Mouse (Mus musculus) embryonic fibroblast, embryonic 13.5 days (primary cell): ENCODE data around the gene Dlgap4. TPM values are rescaled to one million over a fixed set of nuclear protein-coding genes. Genes with fewer than 3 reads are reported as not detected.

Source experiments
- H3K27ac ChIP-seq: 2 replicates; pipeline ENCODE4 v1.5.1; 2012; ENCODE audit warnings: low read length, control low read depth, inconsistent platforms; ENCODE audit not compliant: insufficient read depth
- H3K4me1 ChIP-seq: 2 replicates; pipeline ENCODE4 v1.6.1; 2011; ENCODE audit warnings: low read length; ENCODE audit not compliant: control insufficient read depth, insufficient read depth
- H3K4me3 ChIP-seq: 2 replicates; pipeline ENCODE4 v1.5.1; 2011; ENCODE audit warnings: mild to moderate bottlenecking, control low read depth, low read length; ENCODE audit not compliant: insufficient read depth
- CTCF ChIP-seq: IDR thresholded peaks from 2 replicates; pipeline ENCODE4 v1.5.1; 2011; ENCODE audit warnings: mild to moderate bottlenecking, control low read depth, low read length, moderate library complexity, borderline replicate concordance; ENCODE audit not compliant: insufficient read depth
- POLR2A ChIP-seq: IDR thresholded peaks from 2 replicates; pipeline ENCODE4 v1.6.1; 2011; ENCODE audit warnings: low read depth, mild to moderate bottlenecking, control low read depth, low read length, moderate library complexity
- polyA plus RNA-seq: library from polyadenylated mRNA; stranded (reverse); fragments of >200 nt; gene quantifications from 2 replicates; pipeline ENCODE4 v1.2.4, GENCODE M21; 2011; ENCODE audit warnings: low read depth; ENCODE audit not compliant: missing spikeins, insufficient read length

Gene Dlgap4
- polyA plus RNA-seq, 1 experiment = 58.4 TPM

DNA sequence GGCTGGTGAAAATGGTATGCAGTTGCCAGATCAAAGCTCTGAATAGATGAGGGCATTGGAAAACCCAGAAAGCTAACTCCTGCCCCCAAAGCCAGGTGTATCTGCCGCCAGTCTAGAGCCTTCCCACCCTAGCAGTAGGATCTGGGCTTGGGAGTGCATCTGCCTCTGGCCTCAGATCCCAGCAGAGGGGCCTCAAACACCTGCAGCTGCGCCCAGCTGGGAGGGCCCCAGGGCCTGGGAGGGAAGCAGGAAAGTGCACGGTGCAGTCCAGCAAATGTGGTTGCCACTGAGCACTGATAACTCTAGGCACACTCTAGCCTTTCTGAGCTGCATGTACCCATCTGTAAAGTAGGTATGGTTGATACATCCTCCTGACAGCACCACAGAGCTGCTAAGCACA is 129.7 kb downstream of the Dlgap4 start:
- H3K27ac ChIP-seq = no peak overlapping the region
- no peak overlapping the region for H3K4me3 ChIP-seq
- H3K4me1 ChIP-seq = peaks cover 11% of the 10 kb centered on the region
- TF ChIP-seq POLR2A (no peak), CTCF (no peak)

DNA sequence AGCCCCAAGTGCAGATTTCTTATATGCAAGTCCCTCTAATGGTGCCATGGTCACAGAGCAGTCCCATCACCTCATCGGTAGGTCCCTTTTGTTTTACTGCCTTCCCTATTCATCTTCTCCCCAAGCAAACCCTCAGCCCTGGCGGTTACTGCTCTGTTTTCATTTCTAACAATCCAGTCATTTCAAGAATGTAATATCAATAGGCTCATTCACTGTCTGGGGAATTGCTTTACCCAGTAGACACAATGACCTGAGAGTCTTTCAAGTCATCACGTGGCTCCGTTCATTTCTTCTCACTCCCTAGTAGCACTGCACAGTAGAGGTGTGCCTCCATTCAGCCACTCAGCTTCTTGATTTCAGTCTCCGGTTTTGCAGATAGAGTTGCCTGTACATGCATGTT is 130.9 kb downstream of the Dlgap4 start:
- TF ChIP-seq CTCF (no peak), POLR2A (no peak)
- no peak overlapping the region for H3K27ac ChIP-seq
- H3K4me3 ChIP-seq = no peak overlapping the region
- H3K4me1 ChIP-seq = peaks cover 10% of the 10 kb centered on the region

DNA sequence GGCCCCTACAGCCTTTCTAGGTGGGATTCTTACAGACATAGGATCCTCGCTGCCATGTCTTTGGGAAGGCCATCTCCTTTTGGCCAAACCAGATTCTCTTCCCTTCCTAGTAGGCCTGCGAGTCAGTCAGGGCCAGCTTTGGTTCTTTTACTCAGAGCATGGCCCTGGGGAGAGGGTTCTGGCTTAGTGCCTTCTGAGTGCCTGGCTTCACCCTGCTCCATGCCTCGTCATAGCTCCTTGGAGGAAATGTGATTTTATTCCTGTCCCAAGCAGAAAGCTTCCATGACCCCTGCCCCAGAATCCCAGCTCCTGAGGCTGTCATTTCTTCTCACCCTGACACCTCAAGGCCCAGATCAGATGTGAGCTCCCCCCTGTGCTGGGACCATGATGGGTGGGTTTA is 133.8 kb downstream of the Dlgap4 start:
- Histone ChIP-seq H3K27ac (no peak overlapping the region), H3K4me1 (no peaks in the 10 kb centered on the region), H3K4me3 (no peak overlapping the region)
- TF ChIP-seq POLR2A = no peak
- TF ChIP-seq CTCF = no peak

DNA sequence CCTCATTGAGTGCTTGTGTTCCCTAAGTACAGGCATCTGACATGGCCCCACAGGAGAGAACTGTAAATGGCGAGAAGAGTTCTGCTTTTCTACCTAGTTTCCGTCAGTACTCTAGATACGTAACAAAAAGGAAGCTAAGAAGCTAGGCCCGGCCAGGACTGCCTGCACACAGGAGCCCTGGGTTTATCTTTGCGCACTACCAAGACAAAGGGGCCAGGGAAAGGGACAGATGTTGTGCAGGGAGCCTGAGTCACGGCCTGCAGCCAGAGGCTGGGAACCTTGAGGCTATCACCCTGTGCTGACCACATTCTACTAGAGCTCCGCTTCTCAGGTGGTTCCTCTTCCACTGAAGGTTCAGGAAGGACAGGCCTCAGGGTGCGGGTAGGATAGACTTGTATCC is 136.2 kb downstream of the Dlgap4 start:
- no peak overlapping the region for H3K27ac ChIP-seq
- no peaks in the 10 kb centered on the region for H3K4me1 ChIP-seq
- no peak overlapping the region for H3K4me3 ChIP-seq
- TF ChIP-seq POLR2A = no peak
- TF ChIP-seq CTCF = no peak

DNA sequence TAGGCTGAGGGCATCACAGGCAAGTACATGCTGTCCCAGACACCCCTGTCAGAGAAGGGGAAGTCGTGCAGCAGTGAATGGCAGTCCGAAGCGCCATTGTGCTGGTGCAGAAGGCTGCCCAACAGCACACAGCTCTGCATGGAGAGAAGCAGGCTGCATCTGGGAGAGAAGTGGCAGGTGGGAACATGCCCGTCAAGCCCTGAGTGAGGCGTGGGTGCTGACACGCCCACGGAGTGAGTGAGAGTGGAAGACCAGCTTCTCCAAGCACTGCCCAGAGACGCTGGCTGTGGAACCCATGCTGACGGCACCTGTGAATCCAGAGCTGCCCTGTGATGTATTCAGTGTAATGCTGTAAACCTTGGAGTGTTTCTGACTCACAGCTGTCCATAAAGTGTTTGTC is 143.4 kb downstream of the Dlgap4 start:
- TF ChIP-seq POLR2A = no peak
- TF ChIP-seq CTCF = no peak
- H3K4me1 ChIP-seq = no peaks in the 10 kb centered on the region

DNA sequence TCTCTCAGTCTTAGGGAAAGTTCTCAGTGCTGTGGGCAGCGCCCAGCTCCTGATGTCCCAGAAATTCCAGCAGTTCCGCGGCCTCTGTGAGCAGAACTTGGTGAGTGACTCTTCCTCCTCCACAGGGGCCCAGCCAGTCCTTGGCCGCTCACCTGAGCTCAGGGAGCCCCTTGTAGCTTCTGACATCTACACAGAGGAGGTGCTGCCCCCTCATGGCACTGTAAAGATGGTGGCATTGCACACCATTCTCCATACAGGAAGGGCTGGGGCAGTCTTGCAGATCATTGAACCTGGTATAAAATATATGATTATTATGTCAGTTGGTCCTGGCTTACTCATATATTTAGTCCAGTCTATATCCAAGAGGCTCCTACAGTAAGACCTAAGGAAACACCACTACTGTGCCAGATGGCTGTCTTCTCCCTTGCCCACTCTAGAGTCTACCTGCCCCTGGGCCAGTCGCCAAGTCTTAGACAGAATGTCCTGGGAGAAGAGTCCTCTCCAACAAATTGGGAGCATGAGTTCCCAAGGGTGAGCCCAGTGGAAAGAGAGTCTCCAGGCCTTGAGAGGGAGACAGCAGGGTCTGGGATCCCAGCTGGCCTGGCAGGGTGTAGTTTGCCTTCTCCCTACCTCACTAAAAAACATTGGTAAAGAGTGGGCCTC is 147.5 kb downstream of the Dlgap4 start:
- Histone ChIP-seq H3K4me1 (no peaks in the 10 kb centered on the region), H3K4me3 (no peak overlapping the region), H3K27ac (no peak overlapping the region)
- TF ChIP-seq POLR2A (no peak), CTCF (peak; percentile 40; the same call in 1 of the 2 replicates)

More for the DNA sequence above, 143.4 kb downstream of the Dlgap4 start:
- H3K4me3 ChIP-seq = no peak overlapping the region
- no peak overlapping the region for H3K27ac ChIP-seq

DNA sequence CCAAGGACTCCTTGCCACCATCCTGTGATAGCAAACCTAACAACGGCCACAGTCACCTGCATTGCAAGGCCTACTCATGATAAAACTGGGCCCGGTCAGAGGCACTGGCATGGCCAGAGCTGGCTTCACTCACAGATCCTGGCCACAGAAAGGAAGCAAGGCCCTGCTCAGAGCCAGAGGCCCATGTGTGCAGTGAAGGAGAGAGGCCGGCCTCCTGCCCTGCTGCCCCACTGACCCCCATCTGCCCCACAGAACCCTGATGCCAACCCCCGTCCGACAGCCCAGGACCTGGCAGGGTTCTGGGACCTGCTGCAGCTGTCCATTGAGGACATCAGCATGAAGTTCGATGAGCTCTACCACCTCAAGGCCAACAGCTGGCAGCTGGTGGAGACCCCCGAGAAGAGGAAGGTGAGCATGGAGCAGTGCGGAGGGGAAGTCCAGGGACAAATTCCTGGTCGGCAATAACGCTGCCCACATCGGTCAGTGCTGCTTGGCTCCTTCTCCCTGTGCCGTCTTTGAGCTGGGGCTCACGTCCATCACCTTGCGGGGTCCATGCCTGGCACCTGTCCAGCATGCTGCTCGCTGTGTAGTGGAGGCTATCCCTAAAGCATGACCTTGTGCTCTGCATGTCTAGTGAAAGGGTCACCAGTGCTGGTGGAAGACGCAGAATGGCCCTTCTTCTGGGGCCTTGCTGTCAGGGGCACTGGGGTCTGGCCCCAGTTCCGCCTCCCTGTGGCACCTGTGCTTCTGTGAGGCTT is 148.2 kb downstream of the Dlgap4 start:
- TF ChIP-seq POLR2A = no peak
- TF ChIP-seq CTCF = no peak
- Histone ChIP-seq H3K4me3 (no peak overlapping the region), H3K27ac (no peak overlapping the region), H3K4me1 (no peaks in the 10 kb centered on the region)

DNA sequence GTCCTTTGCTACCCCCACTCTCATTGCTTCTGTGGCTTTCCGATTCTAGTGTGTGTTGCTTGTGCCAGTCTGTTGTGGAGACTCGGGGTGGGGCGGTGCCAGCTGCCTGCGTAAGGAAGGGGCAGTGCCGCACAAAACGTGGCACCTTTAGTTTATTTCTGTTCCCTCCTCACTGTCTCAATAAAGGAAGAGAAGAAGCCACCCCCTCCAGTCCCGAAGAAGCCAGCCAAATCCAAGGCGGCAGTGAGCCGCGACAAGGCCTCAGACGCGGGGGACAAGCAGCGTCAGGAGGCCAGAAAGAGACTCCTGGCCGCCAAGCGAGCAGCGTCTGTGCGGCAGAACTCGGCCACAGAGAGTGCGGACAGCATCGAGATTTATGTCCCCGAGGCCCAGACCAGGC is 149.0 kb downstream of the Dlgap4 start:
- no peak for TF ChIP-seq POLR2A
- no peak for TF ChIP-seq CTCF
- no peak overlapping the region for H3K27ac ChIP-seq
- H3K4me1 ChIP-seq = no peaks in the 10 kb centered on the region
- no peak overlapping the region for H3K4me3 ChIP-seq

DNA sequence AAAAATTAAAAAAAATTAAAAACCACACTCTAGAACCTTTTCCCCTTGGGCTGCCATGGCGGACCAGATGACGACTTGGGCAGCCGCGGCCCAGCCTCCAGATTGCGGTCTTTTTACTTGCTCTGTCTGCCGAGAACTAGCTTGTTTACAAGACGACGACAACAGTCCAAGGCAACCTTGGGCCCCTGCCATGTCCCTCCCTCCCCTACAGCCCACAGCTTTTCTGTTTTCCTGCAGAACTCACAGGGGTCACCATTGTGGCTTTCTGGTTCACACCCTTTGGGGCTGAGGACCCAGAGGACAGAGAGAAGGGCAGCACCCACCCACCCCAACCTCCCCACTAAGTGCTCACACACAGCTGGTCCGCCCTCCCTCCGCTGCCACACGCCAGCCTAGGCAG is 149.6 kb downstream of the Dlgap4 start:
- no peak for TF ChIP-seq CTCF
- no peak for TF ChIP-seq POLR2A
- Histone ChIP-seq H3K4me1 (no peaks in the 10 kb centered on the region), H3K27ac (no peak overlapping the region), H3K4me3 (no peak overlapping the region)

DNA sequence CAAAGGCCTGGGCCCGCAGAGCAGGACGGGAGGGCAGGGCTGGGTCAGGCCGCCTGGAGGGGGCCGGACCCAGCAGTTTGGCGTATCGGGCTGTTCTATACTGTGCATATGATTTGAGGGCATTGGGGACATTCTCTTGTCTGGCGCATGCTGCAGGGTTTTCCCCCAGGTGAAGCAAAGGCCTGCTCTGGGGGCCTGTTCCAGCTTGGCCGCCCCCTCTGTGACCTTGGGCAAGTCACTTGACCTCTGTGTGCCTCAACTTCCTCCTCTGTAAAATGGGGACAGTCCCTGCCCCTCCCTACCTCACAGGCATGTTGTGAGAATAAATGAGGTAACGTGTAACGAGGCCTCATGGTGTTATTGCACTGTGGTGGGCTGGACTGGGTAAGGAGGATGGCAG is 150.5 kb downstream of the Dlgap4 start:
- Histone ChIP-seq H3K4me3 (no peak overlapping the region), H3K4me1 (no peaks in the 10 kb centered on the region), H3K27ac (no peak overlapping the region)
- TF ChIP-seq CTCF (no peak), POLR2A (no peak)
